Mouse (Mus musculus): ENCODE data around the gene Cd33. TPM values are rescaled to one million over a fixed set of nuclear protein-coding genes. Genes with fewer than 3 reads are reported as not detected.

Cd33 gene
- polyA plus RNA-seq, 1 experiment from 2014 or later: 0.83 TPM

GRCm38 (mm10) chr7:43475706-43476105 lies 68.5 kb downstream of the Cd33 start:
- H3K9ac ChIP-seq (replicated peaks): no peak overlapping the region
- H3K27ac ChIP-seq: no peak overlapping the region
- no peak overlapping the region for H3K4me2 ChIP-seq
- H3K36me3 ChIP-seq: peaks cover 7% of the 10 kb centered on the region
- H3K27me3 ChIP-seq: peaks cover 70% of the 10 kb centered on the region
- no peaks in the 10 kb centered on the region for H3K9me3 ChIP-seq
- no peak for ATAC-seq (ENCODE audit: insufficient number of reproducible peaks, insufficient read depth, low FRiP score, low TSS enrichment, low read depth)
- H3K4me1 ChIP-seq (replicated peaks): 0 out of 2 replicates have a peak, but pooled peaks cover 4% of the 10 kb centered on the region
- no peak overlapping the region for H3K4me3 ChIP-seq (replicated peaks)
- 8% methylated on average over 23 of the region's 23 CpGs for WGBS

Other genes starting within 250 kb of the Cd33 start
- 14.5 and 15.1 TPM in 2 replicates for gene Zfp715, start 231.1 kb downstream of the Cd33 start, polyA plus RNA-seq (2016; fragmentation: Nextera tagmentation; extraction: Ambion mirVana)
- 0.33 and 0.40 TPM in 2 replicates for gene Siglecf, start 193.1 kb downstream of the Cd33 start, polyA plus RNA-seq (2016; fragmentation: Nextera tagmentation; extraction: Ambion mirVana)
- not detected in 2 replicates for gene Siglecg, start 136.2 kb downstream of the Cd33 start, polyA plus RNA-seq (2016; fragmentation: Nextera tagmentation; extraction: Ambion mirVana)
- gene Lim2, start 116.8 kb downstream of the Cd33 start, polyA plus RNA-seq (2016; fragmentation: Nextera tagmentation; extraction: Ambion mirVana): not detected in 2 replicates
- gene Nkg7, start 107.4 kb downstream of the Cd33 start, polyA plus RNA-seq (2016; fragmentation: Nextera tagmentation; extraction: Ambion mirVana): 0.64 TPM in 1 of 2 replicates, not detected in the other
- gene Cldnd2, start 103.6 kb downstream of the Cd33 start, polyA plus RNA-seq (2016; fragmentation: Nextera tagmentation; extraction: Ambion mirVana): not detected in 2 replicates
- 236 and 240 TPM in 2 replicates for gene Etfb, start 100.3 kb downstream of the Cd33 start, polyA plus RNA-seq (2016; fragmentation: Nextera tagmentation; extraction: Ambion mirVana)
- gene Gm45233, start 100.3 kb downstream of the Cd33 start, polyA plus RNA-seq (2016; fragmentation: Nextera tagmentation; extraction: Ambion mirVana): 1.1 TPM in 1 of 2 replicates, not detected in the other
- 1.8 and 3.7 TPM in 2 replicates for gene Vsig10l, start 81.3 kb downstream of the Cd33 start, polyA plus RNA-seq (2016; fragmentation: Nextera tagmentation; extraction: Ambion mirVana)
- gene Iglon5, start 54.4 kb downstream of the Cd33 start, polyA plus RNA-seq (2016; fragmentation: Nextera tagmentation; extraction: Ambion mirVana): 1.4 and 1.7 TPM in 2 replicates
- gene 4931406B18Rik, start 38.5 kb downstream of the Cd33 start, polyA plus RNA-seq (2016; fragmentation: Nextera tagmentation; extraction: Ambion mirVana): not detected in 2 replicates
- gene Zfp658, start 17.8 kb upstream of the Cd33 start, polyA plus RNA-seq (2016; fragmentation: Nextera tagmentation; extraction: Ambion mirVana): 5.6 and 5.7 TPM in 2 replicates
- gene Zfp719, start 35.2 kb upstream of the Cd33 start, polyA plus RNA-seq (2016; fragmentation: Nextera tagmentation; extraction: Ambion mirVana): 15.6 and 15.7 TPM in 2 replicates
- 0.40 and 0.44 TPM in 2 replicates for gene Zfp819, start 62.7 kb upstream of the Cd33 start, polyA plus RNA-seq (2016; fragmentation: Nextera tagmentation; extraction: Ambion mirVana)
- not detected in 2 replicates for gene Ceacam18, start 90.3 kb upstream of the Cd33 start, polyA plus RNA-seq (2016; fragmentation: Nextera tagmentation; extraction: Ambion mirVana)
- 0.22 and 0.70 TPM in 2 replicates for gene Siglece, start 115.7 kb upstream of the Cd33 start, polyA plus RNA-seq (2016; fragmentation: Nextera tagmentation; extraction: Ambion mirVana)
- 15.4 and 15.7 TPM in 2 replicates for gene Ctu1, start 127.6 kb upstream of the Cd33 start, polyA plus RNA-seq (2016; fragmentation: Nextera tagmentation; extraction: Ambion mirVana)
- not detected in 2 replicates for gene Klk14, start 146.0 kb upstream of the Cd33 start, polyA plus RNA-seq (2016; fragmentation: Nextera tagmentation; extraction: Ambion mirVana)
- gene Klk13, start 168.1 kb upstream of the Cd33 start, polyA plus RNA-seq (2016; fragmentation: Nextera tagmentation; extraction: Ambion mirVana): 0.11 and 0.31 TPM in 2 replicates
- gene Klk12, start 224.5 kb upstream of the Cd33 start, polyA plus RNA-seq (2016; fragmentation: Nextera tagmentation; extraction: Ambion mirVana): not detected in 2 replicates
- gene Klk11, start 230.2 kb upstream of the Cd33 start, polyA plus RNA-seq (2016; fragmentation: Nextera tagmentation; extraction: Ambion mirVana): not detected in 2 replicates
- gene Klk10, start 236.6 kb upstream of the Cd33 start, polyA plus RNA-seq (2016; fragmentation: Nextera tagmentation; extraction: Ambion mirVana): 0.35 and 0.41 TPM in 2 replicates
- 0.14 and 0.19 TPM in 2 replicates for gene Klk9, start 247.5 kb upstream of the Cd33 start, polyA plus RNA-seq (2016; fragmentation: Nextera tagmentation; extraction: Ambion mirVana)

Measured in limb, embryonic 12.5 days (tissue).